Mouse (Mus musculus) urinary bladder, postnatal 36 days (tissue): ENCODE results near the gene Vmn1r16.
"Not testable (repeated sequence)": the region's sequence is repeated elsewhere in the genome, so short reads cannot be mapped to it uniquely, and the experiment has no call there.

ENCODE experiments used
- DNase-seq, 2 experiments: peaks; one replicate each; pipeline ENCODE4 v3.0.0; 2022; ENCODE audit warnings: low spot score in 2 of 2, mixed read lengths in 1 of 2

Gene Vmn1r16

GRCm38 (mm10) chr6:57329394-57329793, at the start of gene Vmn1r16:
Vmn1r16 (minus strand) TSS chr6:57329494.
- DNase-seq = no peak

GRCm38 (mm10) chr6:57367496-57367895, 38.2 kb upstream of the Vmn1r16 start:
- DNase-seq = no peak

GRCm38 (mm10) chr6:57365866-57366265, 36.6 kb upstream of the Vmn1r16 start:
- not testable (repeated sequence) for DNase-seq

- no peak for DNase-seq
These were observed 34.3 kb upstream of the Vmn1r16 start, which contains the start of gene Vmn1r17 for GRCm38 (mm10) chr6:57363627-57364026. Vmn1r17 (minus strand) TSS chr6:57363727.

GRCm38 (mm10) chr6:57356864-57357263, 27.6 kb upstream of the Vmn1r16 start:
- no peak for DNase-seq

GRCm38 (mm10) chr6:57326176-57326575, 3.1 kb downstream of the Vmn1r16 start:
- no peak for DNase-seq

GRCm38 (mm10) chr6:57278952-57279351, 50.3 kb downstream of the Vmn1r16 start:
- DNase-seq = no peak

- DNase-seq = no peak
These were observed 56.8 kb downstream of the Vmn1r16 start for GRCm38 (mm10) chr6:57272517-57272916.

- DNase-seq = no peak
These were observed 57.4 kb downstream of the Vmn1r16 start for GRCm38 (mm10) chr6:57271881-57272280.
